Mouse (Mus musculus) lung, embryonic 16.5 days (tissue): Measurements from ENCODE around the gene Akap13. TPM values are rescaled to one million over a fixed set of nuclear protein-coding genes. Genes with fewer than 3 reads are reported as not detected.
A peak's percentile ranks its signal among the peaks of the same experiment; 100 is the strongest.

Source experiments
- ATAC-seq: fragments of 200-750 bp; cut with Nextera tagmentation; 2 replicates; pipeline ENCODE4 v1.8.0; 2017; ENCODE audit warnings: low read depth, mild to moderate bottlenecking, moderate library complexity
- H3K27ac ChIP-seq: fragments of 300-500 bp; sonication (generic); 2 replicates; pipeline ENCODE4 v1.5.1; 2014; ENCODE audit warnings: mild to moderate bottlenecking, control low read depth, low read length
- H3K27me3 ChIP-seq: fragments of 300-500 bp; sonication (generic); 2 replicates; pipeline ENCODE4 v1.6.1; 2014; ENCODE audit warnings: low read depth, low read length, mixed read lengths; ENCODE audit not compliant: control insufficient read depth, insufficient read depth
- H3K36me3 ChIP-seq: fragments of 300-500 bp; sonication (generic); 2 replicates; pipeline ENCODE4 v1.6.1; 2014; ENCODE audit warnings: low read length; ENCODE audit not compliant: control insufficient read depth, insufficient read depth
- H3K4me1 ChIP-seq: fragments of 300-500 bp; sonication (generic); replicated peaks from 2 replicates; pipeline ENCODE4 v1.6.1; 2014; ENCODE audit warnings: low read length, mixed read lengths; ENCODE audit not compliant: control insufficient read depth, insufficient read depth
- H3K4me2 ChIP-seq: fragments of 300-500 bp; sonication (generic); 2 replicates; pipeline ENCODE4 v1.6.1; 2014; ENCODE audit warnings: low read depth, low read length, control low read depth
- H3K4me3 ChIP-seq: fragments of 300-500 bp; sonication (generic); 2 replicates; pipeline ENCODE4 v1.5.1; 2014; ENCODE audit warnings: mild to moderate bottlenecking, low read length, control low read depth
- H3K9ac ChIP-seq: fragments of 300-500 bp; sonication (generic); 2 replicates; pipeline ENCODE4 v1.6.1; 2014; ENCODE audit warnings: low read length, control low read depth
- H3K9me3 ChIP-seq: fragments of 300-500 bp; sonication (generic); 2 replicates; pipeline ENCODE4 v1.6.1; 2016; ENCODE audit warnings: low read length; ENCODE audit not compliant: control insufficient read depth
- WGBS: fragments of 180-500 bp; shearing (Covaris S2); extraction: QIAGEN DNeasy Blood & Tissue Kit; methylation state at CpG from one replicate; pipeline ENCODE4 v1.1.7; 2014; 5-methylcytosine and 5-hydroxymethylcytosine counted together
- polyA plus RNA-seq: library from polyadenylated mRNA; unstranded; fragments of >200 nt; fragmentation: Nextera tagmentation; extraction: Ambion mirVana; gene quantifications from 2 replicates; pipeline ENCODE4 v1.2.1, GENCODE M21; 2015

Akap13 gene
- polyA plus RNA-seq, 1 experiment from 2014 or later: 39.0 TPM

DNA sequence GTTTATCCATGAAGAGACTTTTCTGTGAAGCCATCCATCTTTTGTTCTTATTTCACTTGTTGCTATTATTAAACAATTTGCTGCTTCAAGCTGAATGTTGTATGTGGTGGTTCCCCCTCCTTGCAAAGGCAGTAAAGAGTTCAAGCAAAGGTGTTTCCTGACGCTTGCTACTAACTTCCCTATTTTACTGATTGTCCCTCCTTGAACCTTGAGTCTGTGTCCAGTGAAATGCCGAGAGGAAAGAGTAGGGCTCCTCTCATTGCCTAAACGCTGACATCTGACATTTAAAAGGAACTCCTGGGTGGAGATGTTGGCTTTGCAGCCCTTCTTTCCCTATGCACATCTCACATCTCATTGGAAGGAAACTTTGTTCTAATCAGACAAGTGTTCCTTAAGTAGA is 183.4 kb downstream of the Akap13 start:
- Histone ChIP-seq H3K4me2 (no peak overlapping the region), H3K9me3 (no peaks in the 10 kb centered on the region), H3K27ac (no peak overlapping the region), H3K36me3 (no peaks in the 10 kb centered on the region), H3K4me1 (peaks cover 26% of the 10 kb centered on the region), H3K4me3 (no peak overlapping the region), H3K9ac (no peak overlapping the region), H3K27me3 (no peaks in the 10 kb centered on the region)
- no peak for ATAC-seq
- WGBS: 37% methylated on average over 3 of the region's 3 CpGs

- Histone ChIP-seq H3K9me3 (no peaks in the 10 kb centered on the region), H3K4me2 (no peak overlapping the region), H3K9ac (no peak overlapping the region), H3K27ac (0 out of 2 replicates have a peak overlapping the region, but pooled peaks have one; percentile 17), H3K4me1 (peaks cover 30% of the 10 kb centered on the region), H3K27me3 (no peaks in the 10 kb centered on the region), H3K4me3 (no peak overlapping the region), H3K36me3 (no peaks in the 10 kb centered on the region)
- WGBS: 31% methylated on average over 3 of the region's 3 CpGs
- 0 out of 2 replicates have a peak, but pooled peaks have one; percentile 23 for ATAC-seq
These were observed 184.2 kb downstream of the Akap13 start for GRCm38 (mm10) chr7:75639541-75639940.

GRCm38 (mm10) chr7:75640074-75640473 is 184.7 kb downstream of the Akap13 start:
- Histone ChIP-seq H3K4me2 (no peak overlapping the region), H3K9me3 (no peaks in the 10 kb centered on the region), H3K36me3 (no peaks in the 10 kb centered on the region), H3K27me3 (no peaks in the 10 kb centered on the region), H3K27ac (no peak overlapping the region), H3K9ac (no peak overlapping the region), H3K4me1 (peaks cover 30% of the 10 kb centered on the region), H3K4me3 (no peak overlapping the region)
- ATAC-seq: no peak

- peaks cover 30% of the 10 kb centered on the region for H3K4me1 ChIP-seq
- H3K4me2 ChIP-seq: no peak overlapping the region
These were observed 185.3 kb downstream of the Akap13 start for GRCm38 (mm10) chr7:75640671-75641070.

GRCm38 (mm10) chr7:75641415-75642177 is 186.3 kb downstream of the Akap13 start:
- no peaks in the 10 kb centered on the region for H3K27me3 ChIP-seq
- H3K36me3 ChIP-seq: no peaks in the 10 kb centered on the region
- no peak overlapping the region for H3K4me3 ChIP-seq
- H3K27ac ChIP-seq: peak overlapping the region; percentile 84
- no peak overlapping the region; the same call in 1 of the 2 replicates for H3K4me2 ChIP-seq
- H3K9me3 ChIP-seq: no peaks in the 10 kb centered on the region
- H3K9ac ChIP-seq: no peak overlapping the region
- ATAC-seq: 0 out of 2 replicates have a peak, but pooled peaks have one; percentile 7
- WGBS: 47% methylated on average over 9 of the region's 9 CpGs
- H3K4me1 ChIP-seq: peaks cover 30% of the 10 kb centered on the region

More at GRCm38 (mm10) chr7:75640671-75641070, 185.3 kb downstream of the Akap13 start:
- Histone ChIP-seq H3K9ac (no peak overlapping the region), H3K36me3 (no peaks in the 10 kb centered on the region), H3K9me3 (no peaks in the 10 kb centered on the region), H3K27ac (no peak overlapping the region), H3K4me3 (no peak overlapping the region), H3K27me3 (no peaks in the 10 kb centered on the region)
- no peak for ATAC-seq
- WGBS: 70% methylated on average over 2 of the region's 2 CpGs

DNA sequence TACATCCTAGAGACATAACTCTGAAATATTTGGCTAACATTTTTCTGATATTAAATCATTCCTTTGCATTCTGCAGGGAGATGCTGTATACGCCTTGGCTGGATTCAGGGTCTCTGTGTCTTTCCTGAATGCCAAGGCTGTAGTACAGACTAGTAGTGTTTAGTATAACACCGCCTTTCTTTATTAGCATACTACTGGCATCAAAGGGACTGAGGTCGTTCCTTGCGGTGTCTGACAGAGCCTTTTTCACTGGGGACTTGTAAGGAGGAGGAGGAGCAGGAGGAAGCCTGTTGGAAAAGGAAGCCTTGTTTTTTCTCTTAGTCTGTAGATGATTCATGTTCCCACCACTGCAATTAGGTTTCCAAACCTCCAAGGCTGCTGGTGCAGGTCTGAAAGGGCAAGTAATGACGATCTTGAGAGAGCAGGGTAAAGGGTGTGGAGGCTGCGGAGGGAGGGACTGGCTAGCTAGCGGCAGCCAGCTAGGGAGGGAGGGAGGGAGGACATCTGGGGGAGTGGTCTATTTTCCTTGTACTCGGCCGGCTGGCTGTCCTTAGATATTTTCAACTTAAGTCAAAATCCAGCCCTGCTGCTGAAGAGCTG is 186.9 kb downstream of the Akap13 start:
- peak; percentile 85 for ATAC-seq
- H3K36me3 ChIP-seq: no peaks in the 10 kb centered on the region
- peak overlapping the region; percentile 34; the same call in 1 of the 2 replicates for H3K9ac ChIP-seq
- 4% methylated on average over 9 of the region's 9 CpGs for WGBS
- H3K27ac ChIP-seq: peak overlapping the region; percentile 84
- H3K27me3 ChIP-seq: no peaks in the 10 kb centered on the region
- no peaks in the 10 kb centered on the region for H3K9me3 ChIP-seq
- peak overlapping the region; percentile 20 for H3K4me3 ChIP-seq
- H3K4me1 ChIP-seq: peaks cover 30% of the 10 kb centered on the region
- H3K4me2 ChIP-seq: peak overlapping the region; percentile 51

GRCm38 (mm10) chr7:75642846-75643563 is 187.7 kb downstream of the Akap13 start:
- Histone ChIP-seq H3K36me3 (no peaks in the 10 kb centered on the region), H3K4me2 (peak overlapping the region; percentile 51), H3K9me3 (no peaks in the 10 kb centered on the region), H3K4me1 (peaks cover 30% of the 10 kb centered on the region), H3K4me3 (peak overlapping the region; percentile 23), H3K27me3 (no peaks in the 10 kb centered on the region), H3K9ac (peak overlapping the region; percentile 34), H3K27ac (peak overlapping the region; percentile 84; the same call in 1 of the 2 replicates)
- ATAC-seq: peak; percentile 13; the same call in 1 of the 2 replicates
- 35% methylated on average over 15 of the region's 16 CpGs for WGBS

- Histone ChIP-seq H3K27ac (no peak overlapping the region), H3K9me3 (no peaks in the 10 kb centered on the region), H3K4me3 (no peak overlapping the region), H3K36me3 (no peaks in the 10 kb centered on the region), H3K9ac (no peak overlapping the region), H3K4me2 (no peak overlapping the region), H3K4me1 (peaks cover 30% of the 10 kb centered on the region), H3K27me3 (no peaks in the 10 kb centered on the region)
- 37% methylated on average over 4 of the region's 4 CpGs for WGBS
- ATAC-seq: no peak
These were observed 188.7 kb downstream of the Akap13 start for GRCm38 (mm10) chr7:75643986-75644385.

GRCm38 (mm10) chr7:75644585-75644984 is 189.3 kb downstream of the Akap13 start:
- Histone ChIP-seq H3K9ac (no peak overlapping the region), H3K4me1 (peaks cover 27% of the 10 kb centered on the region), H3K4me2 (no peak overlapping the region), H3K27me3 (no peaks in the 10 kb centered on the region), H3K4me3 (no peak overlapping the region), H3K27ac (no peak overlapping the region), H3K36me3 (no peaks in the 10 kb centered on the region), H3K9me3 (no peaks in the 10 kb centered on the region)
- 70% methylated on average over 2 of the region's 2 CpGs for WGBS
- ATAC-seq: no peak
